Mouse (Mus musculus) hindbrain, embryonic 11.5 days (tissue): Measurements from ENCODE around the gene Fen1. TPM values are rescaled to one million over a fixed set of nuclear protein-coding genes. Genes with fewer than 3 reads are reported as not detected.
"Not testable (repeated sequence)": the region's sequence is repeated elsewhere in the genome, so short reads cannot be mapped to it uniquely, and the experiment has no call there.

Source experiments
- ATAC-seq: fragments of 200-750 bp; cut with Nextera tagmentation; 2 replicates; pipeline ENCODE4 v1.8.0; 2017; ENCODE audit warnings: mild to moderate bottlenecking, moderate TSS enrichment, moderate library complexity; ENCODE audit not compliant: low FRiP score
- DNase-seq: peaks from one replicate; pipeline ENCODE4 v3.0.0-alpha.2; 2015; ENCODE audit warnings: low spot score
- H3K27ac ChIP-seq: fragments of 300-500 bp; sonication (generic); 2 replicates; pipeline ENCODE4 v1.5.1; 2014; ENCODE audit warnings: mild to moderate bottlenecking, low read depth, low read length
- H3K27me3 ChIP-seq: fragments of 300-500 bp; sonication (generic); 2 replicates; pipeline ENCODE4 v1.6.1; 2014; ENCODE audit warnings: mild to moderate bottlenecking, low read length, moderate library complexity, mixed read lengths; ENCODE audit not compliant: control insufficient read depth, insufficient read depth
- H3K36me3 ChIP-seq: fragments of 300-500 bp; sonication (generic); 2 replicates; pipeline ENCODE4 v1.6.1; 2014; ENCODE audit warnings: mild to moderate bottlenecking, low read length, moderate library complexity, mixed read lengths; ENCODE audit not compliant: control insufficient read depth, insufficient read depth
- H3K4me1 ChIP-seq: fragments of 300-500 bp; sonication (generic); replicated peaks from 2 replicates; pipeline ENCODE4 v1.6.1; 2014; ENCODE audit warnings: low read length, mixed read lengths; ENCODE audit not compliant: control insufficient read depth, insufficient read depth
- H3K4me2 ChIP-seq: fragments of 300-500 bp; sonication (generic); replicated peaks from 2 replicates; pipeline ENCODE4 v1.6.1; 2014; ENCODE audit warnings: mild to moderate bottlenecking, low read depth, low read length
- H3K4me3 ChIP-seq: fragments of 300-500 bp; sonication (generic); 2 replicates; pipeline ENCODE4 v1.5.1; 2014; ENCODE audit warnings: low read depth, low read length
- H3K9ac ChIP-seq: fragments of 300-500 bp; sonication (generic); 2 replicates; pipeline ENCODE4 v1.6.1; 2014; ENCODE audit warnings: low read depth, low read length
- H3K9me3 ChIP-seq: fragments of 300-500 bp; sonication (generic); 2 replicates; pipeline ENCODE4 v1.6.1; 2016; ENCODE audit warnings: low read length; ENCODE audit not compliant: control insufficient read depth
- WGBS: fragments of 180-500 bp; shearing (Covaris S2); extraction: QIAGEN DNeasy Blood & Tissue Kit; methylation state at CpG from one replicate; pipeline ENCODE4 v1.1.7; 2014; 5-methylcytosine and 5-hydroxymethylcytosine counted together
- polyA plus RNA-seq: library from polyadenylated mRNA; unstranded; fragments of >200 nt; fragmentation: Nextera tagmentation; extraction: Ambion mirVana; gene quantifications from 2 replicates; pipeline ENCODE4 v1.2.1, GENCODE M21; 2014

Gene Fen1
- polyA plus RNA-seq, 1 experiment from 2014 or later: 80.1 TPM

- Histone ChIP-seq H3K4me2 (no peak overlapping the region), H3K9me3 (no peaks in the 10 kb centered on the region), H3K27ac (no peak overlapping the region), H3K4me3 (no peak overlapping the region), H3K27me3 (no peaks in the 10 kb centered on the region), H3K4me1 (no peaks in the 10 kb centered on the region), H3K36me3 (no peaks in the 10 kb centered on the region), H3K9ac (no peak overlapping the region)
- WGBS: 28% methylated on average over 1 of the region's 1 CpGs
- DNase-seq: no peak
- no peak for ATAC-seq
Measured at GRCm38 (mm10) chr19:10170466-10170865, 33.5 kb downstream of the Fen1 start.

GRCm38 (mm10) chr19:10169692-10170330 lies 34.2 kb downstream of the Fen1 start:
- not testable (repeated sequence) for DNase-seq, ATAC-seq, H3K27me3 ChIP-seq, H3K4me3 ChIP-seq, H3K4me2 ChIP-seq, H3K27ac ChIP-seq, H3K4me1 ChIP-seq, H3K36me3 ChIP-seq, H3K9me3 ChIP-seq, H3K9ac ChIP-seq
- WGBS: 90% methylated on average over 3 of the region's 3 CpGs

- no peak overlapping the region for H3K4me2 ChIP-seq
- no peak overlapping the region for H3K9ac ChIP-seq
- DNase-seq (no peak), ATAC-seq (no peak)
- H3K9me3 ChIP-seq: no peaks in the 10 kb centered on the region
- H3K27ac ChIP-seq: no peak overlapping the region
- H3K27me3 ChIP-seq: no peaks in the 10 kb centered on the region
- no peaks in the 10 kb centered on the region for H3K36me3 ChIP-seq
- no peak overlapping the region for H3K4me3 ChIP-seq
- H3K4me1 ChIP-seq: no peaks in the 10 kb centered on the region
Measured at GRCm38 (mm10) chr19:10169179-10169578, 34.8 kb downstream of the Fen1 start.

GRCm38 (mm10) chr19:10168441-10168840 lies 35.5 kb downstream of the Fen1 start:
- ATAC-seq (no peak), DNase-seq (no peak)
- Histone ChIP-seq H3K4me2 (no peak overlapping the region), H3K9ac (no peak overlapping the region), H3K27me3 (no peaks in the 10 kb centered on the region), H3K4me3 (no peak overlapping the region), H3K9me3 (no peaks in the 10 kb centered on the region), H3K36me3 (no peaks in the 10 kb centered on the region), H3K4me1 (no peaks in the 10 kb centered on the region), H3K27ac (no peak overlapping the region)
- WGBS: 87% methylated on average over 3 of the region's 3 CpGs

GRCm38 (mm10) chr19:10167951-10168350 lies 36.0 kb downstream of the Fen1 start:
- no peaks in the 10 kb centered on the region for H3K36me3 ChIP-seq
- WGBS: 91% methylated on average over 1 of the region's 1 CpGs
- no peak for ATAC-seq

GRCm38 (mm10) chr19:10167112-10167511 lies 36.9 kb downstream of the Fen1 start:
- ATAC-seq: no peak
- no peak for DNase-seq
- WGBS: 82% methylated on average over 4 of the region's 4 CpGs
- Histone ChIP-seq H3K36me3 (no peaks in the 10 kb centered on the region), H3K4me2 (no peak overlapping the region), H3K27ac (no peak overlapping the region), H3K27me3 (no peaks in the 10 kb centered on the region), H3K4me1 (no peaks in the 10 kb centered on the region), H3K4me3 (no peak overlapping the region), H3K9ac (no peak overlapping the region), H3K9me3 (no peaks in the 10 kb centered on the region)

More at GRCm38 (mm10) chr19:10167951-10168350, 36.0 kb downstream of the Fen1 start:
- Histone ChIP-seq H3K4me3 (no peak overlapping the region), H3K9ac (no peak overlapping the region), H3K27me3 (no peaks in the 10 kb centered on the region), H3K4me2 (no peak overlapping the region), H3K4me1 (no peaks in the 10 kb centered on the region), H3K27ac (no peak overlapping the region), H3K9me3 (no peaks in the 10 kb centered on the region)
- DNase-seq: no peak

GRCm38 (mm10) chr19:10165928-10166327 lies 38.0 kb downstream of the Fen1 start:
- not testable (repeated sequence) for H3K27ac ChIP-seq, H3K9ac ChIP-seq, H3K4me3 ChIP-seq, H3K9me3 ChIP-seq, H3K4me1 ChIP-seq, ATAC-seq, H3K27me3 ChIP-seq, H3K36me3 ChIP-seq, DNase-seq, H3K4me2 ChIP-seq
- WGBS: 93% methylated on average over 3 of the region's 4 CpGs

- 86% methylated on average over 3 of the region's 3 CpGs for WGBS
- no peak for ATAC-seq
Measured at GRCm38 (mm10) chr19:10163896-10164295, 40.1 kb downstream of the Fen1 start.

GRCm38 (mm10) chr19:10157725-10158124 lies 46.2 kb downstream of the Fen1 start:
- Histone ChIP-seq H3K27ac (no peak overlapping the region), H3K9me3 (no peaks in the 10 kb centered on the region), H3K4me3 (no peak overlapping the region), H3K27me3 (no peaks in the 10 kb centered on the region), H3K4me2 (no peak overlapping the region), H3K9ac (no peak overlapping the region), H3K4me1 (no peaks in the 10 kb centered on the region), H3K36me3 (no peaks in the 10 kb centered on the region)
- no peak for ATAC-seq
- DNase-seq: no peak
- WGBS: 84% methylated on average over 2 of the region's 2 CpGs

More at GRCm38 (mm10) chr19:10163896-10164295, 40.1 kb downstream of the Fen1 start:
- Histone ChIP-seq H3K9ac (no peak overlapping the region), H3K36me3 (no peaks in the 10 kb centered on the region), H3K9me3 (no peaks in the 10 kb centered on the region), H3K27ac (no peak overlapping the region), H3K4me2 (no peak overlapping the region), H3K27me3 (no peaks in the 10 kb centered on the region), H3K4me1 (no peaks in the 10 kb centered on the region), H3K4me3 (no peak overlapping the region)
- no peak for DNase-seq
